Mouse (Mus musculus): ENCODE measurements around the gene Irx1. TPM values are rescaled to one million over a fixed set of nuclear protein-coding genes. Genes with fewer than 3 reads are reported as not detected.

The Irx1 gene
- polyA plus RNA-seq (2017; shearing (Covaris generic)), result not detected

GRCm38 (mm10) chr13:71963356-71964351 is at the start of gene Irx1:
Irx1 (minus strand) TSS chr13:71963723.

